Mouse (Mus musculus) spleen, postnatal 10 days (tissue): ENCODE results near the gene Zfp462.
"Not testable (repeated sequence)": the region's sequence is repeated elsewhere in the genome, so short reads cannot be mapped to it uniquely, and the experiment has no call there.

Experiments
- DNase-seq, 2 experiments: peaks; one replicate each; pipeline ENCODE4 v3.0.0; 2021 to 2022; ENCODE audit warnings: low spot score in 2 of 2

Gene Zfp462

GRCm38 (mm10) chr4:54944921-54945430 lies at the start of gene Zfp462:
Gene Zfp462 (plus strand): TSS chr4:54945048.
- DNase-seq: no peak

GRCm38 (mm10) chr4:54896017-54896416 lies 48.8 kb upstream of the Zfp462 start:
- no peak for DNase-seq

- no peak for DNase-seq
Measured at GRCm38 (mm10) chr4:54904641-54905040, 40.2 kb upstream of the Zfp462 start.

GRCm38 (mm10) chr4:54905399-54905953 lies 39.4 kb upstream of the Zfp462 start:
- no peak for DNase-seq

- DNase-seq: no peak
Measured at GRCm38 (mm10) chr4:54910300-54910699, 34.5 kb upstream of the Zfp462 start.

- no peak for DNase-seq
Measured at GRCm38 (mm10) chr4:54918276-54918675, 26.6 kb upstream of the Zfp462 start.

- DNase-seq: no peak
Measured at GRCm38 (mm10) chr4:54923386-54923785, 21.5 kb upstream of the Zfp462 start.

- no peak for DNase-seq
Measured at GRCm38 (mm10) chr4:54924306-54924705, 20.5 kb upstream of the Zfp462 start.

- not testable (repeated sequence) for DNase-seq
Measured at GRCm38 (mm10) chr4:54926456-54926855, 18.4 kb upstream of the Zfp462 start.

GRCm38 (mm10) chr4:54927321-54928062 lies 17.4 kb upstream of the Zfp462 start:
- DNase-seq: not testable (repeated sequence)

GRCm38 (mm10) chr4:54929686-54930085 lies 15.2 kb upstream of the Zfp462 start:
- no peak for DNase-seq

- DNase-seq: no peak
Measured at GRCm38 (mm10) chr4:54932668-54933067, 12.2 kb upstream of the Zfp462 start.

- no peak for DNase-seq
Measured at GRCm38 (mm10) chr4:54937161-54937560, 7.7 kb upstream of the Zfp462 start.

- DNase-seq: no peak
Measured at GRCm38 (mm10) chr4:54945603-54946445, 976 bp downstream of the Zfp462 start.

- DNase-seq: no peak
Measured at GRCm38 (mm10) chr4:54946662-54947055, 1.8 kb downstream of the Zfp462 start.

- DNase-seq: no peak
Measured at GRCm38 (mm10) chr4:54947056-54947990, 2.5 kb downstream of the Zfp462 start.

GRCm38 (mm10) chr4:54947991-54948615 lies 3.3 kb downstream of the Zfp462 start:
- no peak for DNase-seq

GRCm38 (mm10) chr4:54948616-54949560 lies 4.0 kb downstream of the Zfp462 start:
- no peak for DNase-seq

GRCm38 (mm10) chr4:54949561-54949940 lies 4.7 kb downstream of the Zfp462 start:
- no peak for DNase-seq

- no peak for DNase-seq
Measured at GRCm38 (mm10) chr4:54950136-54950535, 5.3 kb downstream of the Zfp462 start.
